Mouse (Mus musculus): ENCODE measurements around the gene 1110059E24Rik. TPM values are rescaled to one million over a fixed set of nuclear protein-coding genes. Genes with fewer than 3 reads are reported as not detected.

Gene 1110059E24Rik
- total RNA-seq, 2 experiments from 2014 or later: 12.8 to 26.1 TPM

Other genes with a start within 250 kb of the 1110059E24Rik start
- gene Gda, start 179.5 kb downstream of the 1110059E24Rik start, total RNA-seq (2014; fragmentation: Nextera tagmentation): 7.3 and 12.5 TPM in 2 replicates
- gene Gda, start 179.5 kb downstream of the 1110059E24Rik start, total RNA-seq (2017): 7.7 and 8.4 TPM in 2 replicates
- gene Abhd17b, start 209 bp upstream of the 1110059E24Rik start, total RNA-seq (2014; fragmentation: Nextera tagmentation): 14.3 and 20.3 TPM in 2 replicates
- gene Abhd17b, start 209 bp upstream of the 1110059E24Rik start, total RNA-seq (2017): 18.9 and 25.3 TPM in 2 replicates
- 1.1 and 3.8 TPM in 2 replicates for gene Cemip2, start 125.4 kb upstream of the 1110059E24Rik start, total RNA-seq (2014; fragmentation: Nextera tagmentation)
- 3.3 and 4.6 TPM in 2 replicates for gene Cemip2, start 125.4 kb upstream of the 1110059E24Rik start, total RNA-seq (2017)